Mouse (Mus musculus) midbrain, embryonic 14.5 days (tissue): ENCODE data around the gene Clasp2. TPM values are rescaled to one million over a fixed set of nuclear protein-coding genes. Genes with fewer than 3 reads are reported as not detected.
"Not testable (repeated sequence)": the region's sequence is repeated elsewhere in the genome, so short reads cannot be mapped to it uniquely, and the experiment has no call there.

Source experiments
- ATAC-seq: fragments of 200-750 bp; cut with Nextera tagmentation; 2 replicates; pipeline ENCODE4 v1.8.0; 2017; ENCODE audit warnings: moderate number of reproducible peaks, moderate library complexity; ENCODE audit not compliant: low FRiP score, low TSS enrichment
- DNase-seq: peaks from one replicate; pipeline ENCODE4 v3.0.0-alpha.2; 2015
- H3K27ac ChIP-seq: fragments of 300-500 bp; sonication (generic); replicated peaks from 2 replicates; pipeline ENCODE4 v1.5.1; 2014; ENCODE audit warnings: mild to moderate bottlenecking, low read depth, low read length, moderate library complexity
- H3K27me3 ChIP-seq: fragments of 300-500 bp; sonication (generic); 2 replicates; pipeline ENCODE4 v1.6.1; 2014; ENCODE audit warnings: low read length, control low read depth, mixed read lengths; ENCODE audit not compliant: control insufficient read depth, insufficient read depth
- H3K36me3 ChIP-seq: fragments of 300-500 bp; sonication (generic); 2 replicates; pipeline ENCODE4 v1.6.1; 2014; ENCODE audit warnings: low read length, control low read depth; ENCODE audit not compliant: control insufficient read depth, insufficient read depth
- H3K4me1 ChIP-seq: fragments of 300-500 bp; sonication (generic); 2 replicates; pipeline ENCODE4 v1.6.1; 2014; ENCODE audit warnings: mild to moderate bottlenecking, antibody characterized with exemption, low read length, control low read depth; ENCODE audit not compliant: control insufficient read depth, insufficient read depth
- H3K4me2 ChIP-seq: fragments of 300-500 bp; sonication (generic); 2 replicates; pipeline ENCODE4 v1.6.1; 2014; ENCODE audit warnings: mild to moderate bottlenecking, low read length, moderate library complexity
- H3K4me3 ChIP-seq: fragments of 300-500 bp; sonication (generic); replicated peaks from 2 replicates; pipeline ENCODE4 v1.5.1; 2014; ENCODE audit warnings: low read depth, low read length
- H3K9ac ChIP-seq: fragments of 300-500 bp; sonication (generic); replicated peaks from 2 replicates; pipeline ENCODE4 v1.6.1; 2014; ENCODE audit warnings: mild to moderate bottlenecking, low read length, moderate library complexity
- H3K9me3 ChIP-seq: fragments of 300-500 bp; sonication (generic); 2 replicates; pipeline ENCODE4 v1.6.1; 2016; ENCODE audit warnings: low read length, control low read depth, mixed read lengths; ENCODE audit not compliant: control insufficient read depth
- WGBS: fragments of 180-500 bp; shearing (Covaris S2); extraction: QIAGEN DNeasy Blood & Tissue Kit; methylation state at CpG from one replicate; pipeline ENCODE4 v1.1.7; 2014; 5-methylcytosine and 5-hydroxymethylcytosine counted together
- polyA plus RNA-seq: library from polyadenylated mRNA; unstranded; fragments of >200 nt; fragmentation: Nextera tagmentation; extraction: Ambion mirVana; gene quantifications from 2 replicates; pipeline ENCODE4 v1.2.1, GENCODE M21; 2014

The Clasp2 gene
- polyA plus RNA-seq, 1 experiment from 2014 or later = 150 TPM

DNA sequence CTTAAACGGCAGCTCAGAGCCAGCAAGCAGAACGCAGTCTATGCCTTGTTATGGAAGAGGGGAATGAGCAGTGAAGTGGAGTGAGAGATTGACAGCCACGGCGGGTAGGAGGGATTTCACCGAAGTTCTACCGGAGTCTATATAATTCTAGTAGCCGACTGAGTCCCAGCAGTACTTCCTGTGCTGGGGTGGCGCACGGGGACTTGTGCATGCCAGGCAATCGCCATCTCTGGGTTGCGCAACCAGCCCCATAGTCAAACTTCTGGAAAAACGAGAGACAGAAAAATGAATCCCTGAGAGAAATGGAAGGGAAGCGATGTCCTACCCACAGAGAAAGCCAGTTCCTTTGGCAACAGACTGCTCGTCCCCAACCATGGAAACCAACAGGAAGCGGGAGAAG is 16.6 kb upstream of the Clasp2 start:
- no peaks in the 10 kb centered on the region for H3K27me3 ChIP-seq
- H3K9me3 ChIP-seq = no peaks in the 10 kb centered on the region
- no peak overlapping the region for H3K9ac ChIP-seq
- DNase-seq (no peak), ATAC-seq (no peak)
- 87% methylated on average over 15 of the region's 15 CpGs for WGBS
- no peaks in the 10 kb centered on the region for H3K36me3 ChIP-seq
- H3K4me1 ChIP-seq = no peaks in the 10 kb centered on the region
- H3K4me3 ChIP-seq = no peak overlapping the region
- no peak overlapping the region for H3K4me2 ChIP-seq
- H3K27ac ChIP-seq = no peak overlapping the region

- not testable (repeated sequence) for DNase-seq, H3K9me3 ChIP-seq, ATAC-seq, H3K36me3 ChIP-seq, H3K27me3 ChIP-seq, H3K4me3 ChIP-seq, H3K4me1 ChIP-seq, H3K27ac ChIP-seq, H3K9ac ChIP-seq, H3K4me2 ChIP-seq
- 87% methylated on average over 5 of the region's 5 CpGs for WGBS
Observed at GRCm38 (mm10) chr9:113725609-113726008, 15.7 kb upstream of the Clasp2 start.

DNA sequence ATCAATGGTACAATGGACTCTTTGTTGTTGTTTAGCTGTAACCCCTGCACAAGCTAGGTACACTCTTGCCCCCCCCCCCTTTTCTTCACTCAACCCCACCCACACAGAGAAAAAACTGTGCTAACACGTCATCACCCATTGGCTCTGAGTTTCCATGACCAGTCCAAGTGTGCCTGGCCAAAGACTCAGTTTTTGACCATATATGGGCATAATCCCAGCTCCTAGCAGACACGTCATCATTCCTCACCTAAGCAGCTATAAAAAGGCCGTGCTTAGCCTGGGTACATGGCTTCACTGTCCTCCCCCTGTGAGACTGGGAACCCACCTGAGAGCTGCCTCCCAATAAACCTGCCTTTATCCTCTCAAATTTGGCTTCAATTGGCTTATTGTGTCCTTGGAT is 15.1 kb upstream of the Clasp2 start:
- WGBS = 77% methylated on average over 3 of the region's 3 CpGs
- no peaks in the 10 kb centered on the region for H3K9me3 ChIP-seq
- no peaks in the 10 kb centered on the region for H3K4me1 ChIP-seq
- H3K4me2 ChIP-seq = no peak overlapping the region
- ATAC-seq = no peak
- H3K9ac ChIP-seq = no peak overlapping the region
- no peaks in the 10 kb centered on the region for H3K27me3 ChIP-seq
- H3K27ac ChIP-seq = no peak overlapping the region
- H3K36me3 ChIP-seq = no peaks in the 10 kb centered on the region
- no peak for DNase-seq
- H3K4me3 ChIP-seq = no peak overlapping the region

DNA sequence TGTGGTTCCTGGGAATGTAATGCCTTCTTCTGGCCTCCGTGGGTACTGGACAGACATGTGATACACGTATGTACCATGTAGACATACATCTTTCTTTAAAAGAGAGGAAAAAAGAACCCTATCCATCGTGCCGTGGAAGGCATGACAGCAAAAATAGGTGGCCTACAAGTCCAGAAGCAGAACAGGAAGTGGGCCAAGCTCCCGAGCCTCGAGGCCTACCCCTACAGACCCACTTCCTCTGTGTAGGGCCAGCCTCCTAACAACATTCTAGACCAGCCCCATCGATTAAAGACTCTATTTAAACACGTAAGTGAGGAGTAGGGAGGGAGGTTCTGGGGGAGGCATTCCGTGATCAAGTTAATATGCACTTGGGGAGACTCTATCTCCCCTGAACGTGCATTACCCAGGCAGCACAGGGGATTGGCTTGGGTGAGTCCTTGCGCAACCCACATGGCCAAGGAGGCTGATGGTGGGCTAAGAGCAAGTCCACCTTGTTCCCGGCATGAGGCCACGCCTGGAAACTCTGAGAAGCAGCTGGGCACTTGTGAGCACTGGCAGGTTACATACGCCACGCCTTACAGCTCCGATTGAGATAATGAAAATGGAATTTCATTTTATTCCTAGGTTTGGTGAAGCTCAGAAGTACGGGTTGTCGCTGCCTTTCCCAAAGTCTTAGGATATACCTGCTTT is 14.1 kb upstream of the Clasp2 start:
- no peaks in the 10 kb centered on the region for H3K9me3 ChIP-seq
- 92% methylated on average over 18 of the region's 18 CpGs for WGBS
- no peaks in the 10 kb centered on the region for H3K4me1 ChIP-seq
- no peak overlapping the region for H3K27ac ChIP-seq
- H3K4me3 ChIP-seq = no peak overlapping the region
- H3K36me3 ChIP-seq = no peaks in the 10 kb centered on the region
- no peaks in the 10 kb centered on the region for H3K27me3 ChIP-seq
- ATAC-seq (no peak), DNase-seq (no peak)
- H3K4me2 ChIP-seq = no peak overlapping the region
- no peak overlapping the region for H3K9ac ChIP-seq

GRCm38 (mm10) chr9:113731540-113731939 is 9.7 kb upstream of the Clasp2 start:
- Histone ChIP-seq H3K9ac (no peak overlapping the region), H3K36me3 (no peaks in the 10 kb centered on the region), H3K4me1 (no peaks in the 10 kb centered on the region), H3K27me3 (no peaks in the 10 kb centered on the region), H3K27ac (no peak overlapping the region), H3K4me3 (no peak overlapping the region), H3K9me3 (no peaks in the 10 kb centered on the region), H3K4me2 (no peak overlapping the region)
- WGBS = 90% methylated on average over 3 of the region's 3 CpGs
- DNase-seq (no peak), ATAC-seq (no peak)

GRCm38 (mm10) chr9:113735920-113736319 is 5.4 kb upstream of the Clasp2 start:
- Histone ChIP-seq H3K4me3 (no peak overlapping the region), H3K27me3 (no peaks in the 10 kb centered on the region), H3K9me3 (no peaks in the 10 kb centered on the region), H3K9ac (no peak overlapping the region), H3K36me3 (no peaks in the 10 kb centered on the region), H3K4me1 (0 out of 2 replicates have a peak, but pooled peaks cover 4% of the 10 kb centered on the region), H3K27ac (no peak overlapping the region), H3K4me2 (no peak overlapping the region)
- DNase-seq (no peak), ATAC-seq (no peak)

DNA sequence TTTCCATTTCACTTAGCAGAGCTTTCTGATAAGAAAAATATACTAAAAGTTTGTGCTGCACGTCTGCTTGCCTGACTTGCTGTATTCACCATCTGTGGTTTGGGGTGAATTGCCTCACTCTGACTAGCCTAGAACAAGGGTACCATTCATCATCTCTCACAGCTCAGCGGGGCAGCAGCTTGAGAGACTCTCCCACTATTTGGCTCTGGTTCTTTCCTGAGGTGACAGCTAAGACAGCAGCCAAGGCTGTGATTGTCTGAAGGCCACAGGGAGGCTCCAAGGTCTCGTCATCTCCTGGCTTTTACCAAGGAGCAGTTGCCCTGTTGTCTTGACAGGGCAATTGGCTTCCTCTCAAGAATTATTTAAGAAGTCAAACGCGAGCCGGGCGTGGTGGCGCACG is 3.3 kb upstream of the Clasp2 start:
- 79% methylated on average over 9 of the region's 9 CpGs for WGBS
- H3K4me1 ChIP-seq = 0 out of 2 replicates have a peak, but pooled peaks cover 4% of the 10 kb centered on the region
- DNase-seq (no peak), ATAC-seq (no peak)
- H3K27ac ChIP-seq = no peak overlapping the region
- H3K4me2 ChIP-seq = no peak overlapping the region
- H3K9ac ChIP-seq = no peak overlapping the region
- H3K4me3 ChIP-seq = no peak overlapping the region
- no peaks in the 10 kb centered on the region for H3K9me3 ChIP-seq
- no peaks in the 10 kb centered on the region for H3K36me3 ChIP-seq
- H3K27me3 ChIP-seq = no peaks in the 10 kb centered on the region

DNA sequence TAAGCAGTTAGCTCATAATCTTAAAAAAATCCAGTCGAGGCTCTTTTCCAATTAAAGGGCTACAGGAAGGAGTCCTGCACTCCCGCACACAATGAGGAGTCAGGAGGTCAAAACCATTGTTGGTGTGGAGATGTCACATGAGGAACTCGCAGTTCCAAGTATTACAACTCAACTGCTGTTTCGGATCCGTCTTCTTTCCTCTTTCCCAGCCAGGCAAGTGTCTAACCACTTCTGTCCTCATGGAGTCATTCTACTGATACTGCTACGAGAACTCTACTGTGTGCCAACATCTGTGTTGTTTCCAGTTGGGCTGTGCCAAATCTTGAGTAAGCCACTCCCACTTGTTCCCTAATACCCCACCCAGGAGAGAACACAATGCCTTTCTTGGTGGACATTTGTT is 2.3 kb upstream of the Clasp2 start:
- Histone ChIP-seq H3K27me3 (no peaks in the 10 kb centered on the region), H3K4me1 (0 out of 2 replicates have a peak, but pooled peaks cover 4% of the 10 kb centered on the region)

GRCm38 (mm10) chr9:113741637-113742137 is 414 bp downstream of the Clasp2 start:
- 0 out of 2 replicates have a peak, but pooled peaks cover 4% of the 10 kb centered on the region for H3K4me1 ChIP-seq
- no peaks in the 10 kb centered on the region for H3K36me3 ChIP-seq
- H3K27ac ChIP-seq = peak overlapping the region; percentile 55
- ATAC-seq (peak; percentile 82), DNase-seq (no peak)
- H3K4me2 ChIP-seq = peak overlapping the region; percentile 65
- no peaks in the 10 kb centered on the region for H3K9me3 ChIP-seq
- no peaks in the 10 kb centered on the region for H3K27me3 ChIP-seq
- peak overlapping the region; percentile 94 for H3K4me3 ChIP-seq
- 0% methylated on average over 64 of the region's 64 CpGs for WGBS
- peak overlapping the region; percentile 67 for H3K9ac ChIP-seq

More for the DNA sequence above, 2.3 kb upstream of the Clasp2 start:
- no peak for ATAC-seq
- H3K9me3 ChIP-seq = no peaks in the 10 kb centered on the region
- H3K27ac ChIP-seq = no peak overlapping the region
- H3K4me2 ChIP-seq = no peak overlapping the region
- H3K9ac ChIP-seq = no peak overlapping the region
- no peak overlapping the region for H3K4me3 ChIP-seq
- 84% methylated on average over 6 of the region's 6 CpGs for WGBS
- DNase-seq = no peak
- H3K36me3 ChIP-seq = no peaks in the 10 kb centered on the region
